Mouse (Mus musculus): ENCODE measurements around the gene Cfap20. TPM values are rescaled to one million over a fixed set of nuclear protein-coding genes. Genes with fewer than 3 reads are reported as not detected.

Gene Cfap20
- polyA plus RNA-seq, 1 experiment from 2014 or later = 147 TPM

DNA sequence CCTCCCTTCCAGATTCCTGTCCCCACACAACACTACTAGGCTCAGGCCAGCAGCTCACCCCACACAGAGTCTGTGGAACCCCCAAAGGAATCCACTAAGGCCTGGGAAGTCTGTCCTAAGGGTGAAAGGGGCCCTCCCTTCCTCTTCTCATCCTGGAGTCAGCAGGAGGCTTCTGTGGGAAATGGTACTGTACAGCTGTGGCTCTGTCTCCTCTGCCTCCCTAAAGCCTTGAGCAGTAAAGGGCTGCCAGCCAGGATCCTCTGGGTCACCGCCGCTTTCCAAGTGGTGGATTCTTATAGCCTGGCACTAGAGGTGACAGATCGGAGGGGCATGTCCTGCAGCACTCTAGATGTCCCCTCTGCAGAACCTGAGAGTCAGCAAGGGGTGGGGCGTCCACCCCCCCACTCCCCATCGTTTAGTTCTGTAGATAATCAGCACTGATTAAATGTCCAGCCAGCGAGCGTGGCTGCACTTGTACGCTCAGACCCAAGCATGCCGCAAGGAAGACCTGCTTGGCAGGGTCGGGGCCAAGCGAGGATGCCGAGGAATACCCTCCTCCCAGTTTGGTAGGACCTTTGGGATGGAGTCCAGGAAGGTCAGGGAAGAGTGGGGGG, 61.2 kb downstream of the Cfap20 start:
- Histone ChIP-seq H3K4me3 (ENCODE audit: low read depth, low read length) (no peak overlapping the region), H3K4me1 (replicated peaks; ENCODE audit: control insufficient read depth, insufficient read depth, low read length) (no peaks in the 10 kb centered on the region), H3K4me2 (ENCODE audit: low read depth, low read length, severe bottlenecking) (no peak overlapping the region), H3K9me3 (ENCODE audit: control insufficient read depth, low read length) (no peaks in the 10 kb centered on the region), H3K9ac (ENCODE audit: low read length) (no peak overlapping the region), H3K36me3 (ENCODE audit: control insufficient read depth, insufficient read depth, low read length) (no peaks in the 10 kb centered on the region; the same call in 1 of the 2 replicates), H3K27ac (ENCODE audit: low read depth, low read length) (no peak overlapping the region), H3K27me3 (ENCODE audit: control insufficient read depth, insufficient read depth, low read length) (no peaks in the 10 kb centered on the region)
- WGBS = 88% methylated on average over 12 of the region's 12 CpGs
- DNase-seq (ENCODE audit: low spot score) (no peak), ATAC-seq (replicated peaks; ENCODE audit: low FRiP score) (no peak)

Other genes starting within 250 kb of the Cfap20 start
- 5.5 and 5.9 TPM in 2 replicates for gene Kifc3, start 232.1 kb downstream of the Cfap20 start, polyA plus RNA-seq (2014; fragmentation: Nextera tagmentation; extraction: Ambion mirVana)
- gene Cngb1, start 128.3 kb downstream of the Cfap20 start, polyA plus RNA-seq (2014; fragmentation: Nextera tagmentation; extraction: Ambion mirVana) = 0.17 and 0.33 TPM in 2 replicates
- gene Tepp, start 124.3 kb downstream of the Cfap20 start, polyA plus RNA-seq (2014; fragmentation: Nextera tagmentation; extraction: Ambion mirVana) = not detected in 2 replicates
- gene Zfp319, start 102.9 kb downstream of the Cfap20 start, polyA plus RNA-seq (2014; fragmentation: Nextera tagmentation; extraction: Ambion mirVana) = 14.6 and 15.0 TPM in 2 replicates
- 43.1 and 46.5 TPM in 2 replicates for gene Usb1, start 102.6 kb downstream of the Cfap20 start, polyA plus RNA-seq (2014; fragmentation: Nextera tagmentation; extraction: Ambion mirVana)
- 20.6 and 21.0 TPM in 2 replicates for gene Mmp15, start 82.6 kb downstream of the Cfap20 start, polyA plus RNA-seq (2014; fragmentation: Nextera tagmentation; extraction: Ambion mirVana)
- 17.1 and 21.2 TPM in 2 replicates for gene Csnk2a2, start 55.2 kb upstream of the Cfap20 start, polyA plus RNA-seq (2014; fragmentation: Nextera tagmentation; extraction: Ambion mirVana)
- 0.21 TPM in 1 of 2 replicates, not detected in the other for gene Ccdc113, start 99.2 kb upstream of the Cfap20 start, polyA plus RNA-seq (2014; fragmentation: Nextera tagmentation; extraction: Ambion mirVana)
- gene Prss54, start 141.5 kb upstream of the Cfap20 start, polyA plus RNA-seq (2014; fragmentation: Nextera tagmentation; extraction: Ambion mirVana) = not detected in 2 replicates
- gene Gins3, start 198.6 kb upstream of the Cfap20 start, polyA plus RNA-seq (2014; fragmentation: Nextera tagmentation; extraction: Ambion mirVana) = 31.6 and 35.2 TPM in 2 replicates
- gene Ndrg4, start 242.1 kb upstream of the Cfap20 start, polyA plus RNA-seq (2014; fragmentation: Nextera tagmentation; extraction: Ambion mirVana) = 33.2 and 36.7 TPM in 2 replicates

Measured in forebrain, embryonic 11.5 days (tissue).